Mouse (Mus musculus) MEL (cell line): ENCODE data around the gene Kbtbd8. TPM values are rescaled to one million over a fixed set of nuclear protein-coding genes. Genes with fewer than 3 reads are reported as not detected.

Experiments used
- DNase-seq: peaks from one replicate; pipeline ENCODE4 v3.0.0; 2011; ENCODE audit warnings: low read depth, low spot score
- H3K27ac ChIP-seq: 2 replicates; pipeline ENCODE4 v1.5.1; 2012; ENCODE audit warnings: low read depth, mild to moderate bottlenecking, control low read depth, low read length, moderate library complexity; ENCODE audit not compliant: control insufficient read depth
- H3K27me3 ChIP-seq, 2 experiments: fragments of 150-350 bp in 1 of 2; sonication (generic) in 1 of 2; 2 replicates each; pipeline ENCODE4 v1.6.1; 2012; ENCODE audit warnings: low read length in 2 of 2, mild to moderate bottlenecking in 2 of 2, improper control_type of control experiment in 1 of 2, moderate library complexity in 1 of 2; ENCODE audit not compliant: insufficient read depth in 2 of 2, control insufficient read depth in 1 of 2
- H3K36me3 ChIP-seq, 2 experiments: 2 replicates each; pipeline ENCODE4 v1.6.1; 2012 to 2014; ENCODE audit warnings: low read length in 2 of 2, improper control_type of control experiment in 1 of 2, inconsistent platforms in 1 of 2, mild to moderate bottlenecking in 1 of 2; ENCODE audit not compliant: insufficient read depth in 2 of 2, control insufficient read depth in 1 of 2
- H3K4me1 ChIP-seq, 2 experiments: fragments of 150-350 bp in 1 of 2; sonication (generic) in 1 of 2; 2 replicates each; pipeline ENCODE4 v1.6.1; 2012; ENCODE audit warnings: low read length in 2 of 2, improper control_type of control experiment in 1 of 2, mild to moderate bottlenecking in 1 of 2; ENCODE audit not compliant: insufficient read depth in 2 of 2, control insufficient read depth in 1 of 2
- H3K4me3 ChIP-seq, 2 experiments: fragments of 150-350 bp in 1 of 2; sonication (generic) in 1 of 2; 2 replicates each; pipeline ENCODE4 v1.5.1; 2012; ENCODE audit warnings: low read depth in 2 of 2, low read length in 2 of 2, mild to moderate bottlenecking in 2 of 2, moderate library complexity in 2 of 2, control low read depth in 1 of 2, improper control_type of control experiment in 1 of 2; ENCODE audit not compliant: control insufficient read depth in 1 of 2, insufficient read depth in 1 of 2
- H3K79me2 ChIP-seq: 2 replicates; pipeline ENCODE4 v1.6.1; 2012; ENCODE audit warnings: mild to moderate bottlenecking, low read length, moderate library complexity; ENCODE audit not compliant: control insufficient read depth, poor library complexity, insufficient read depth
- H3K9ac ChIP-seq: 2 replicates; pipeline ENCODE4 v1.6.1; 2012; ENCODE audit warnings: low read depth, mild to moderate bottlenecking, control low read depth, low read length, moderate library complexity; ENCODE audit not compliant: control insufficient read depth, poor library complexity, severe bottlenecking
- H3K9me3 ChIP-seq: fragments of 150-350 bp; sonication (generic); replicated peaks from 2 replicates; pipeline ENCODE4 v1.6.1; 2012; ENCODE audit warnings: mild to moderate bottlenecking, low read length, improper control_type of control experiment, moderate library complexity; ENCODE audit not compliant: insufficient read depth
- BHLHE40 ChIP-seq: IDR thresholded peaks from 2 replicates; pipeline ENCODE4 v1.6.1; 2012; ENCODE audit warnings: low read depth, mild to moderate bottlenecking, inconsistent platforms, low read length, improper control_type of control experiment, borderline replicate concordance
- CHD1 ChIP-seq: IDR thresholded peaks from 2 replicates; pipeline ENCODE4 v1.6.1; 2012; ENCODE audit warnings: low read depth, mild to moderate bottlenecking, inconsistent platforms, low read length, improper control_type of control experiment
- CTCF ChIP-seq, 3 experiments: IDR thresholded peaks in 2 of 3; conservative IDR thresholded peaks in 1 of 3; 2 replicates each; pipeline ENCODE4 v1.5.1; 2011 to 2012; ENCODE audit warnings: low read length in 3 of 3, low read depth in 2 of 3, mild to moderate bottlenecking in 2 of 3, improper control_type of control experiment in 1 of 3, inconsistent platforms in 1 of 3, mixed read lengths in 1 of 3, moderate library complexity in 1 of 3; ENCODE audit not compliant: control insufficient read depth in 1 of 3, insufficient read depth in 1 of 3, poor library complexity in 1 of 3, severe bottlenecking in 1 of 3
- EP300 ChIP-seq, 2 experiments: IDR thresholded peaks; 2 replicates each; pipeline ENCODE4 v1.6.1; 2011; ENCODE audit warnings: improper control_type of control experiment in 2 of 2, low read length in 2 of 2, low read depth in 1 of 2, mild to moderate bottlenecking in 1 of 2
- HCFC1 ChIP-seq: IDR thresholded peaks from 2 replicates; pipeline ENCODE4 v1.6.1; 2012; ENCODE audit warnings: low read depth, mild to moderate bottlenecking, inconsistent platforms, low read length, improper control_type of control experiment, moderate library complexity
- MAX ChIP-seq: IDR thresholded peaks from 2 replicates; pipeline ENCODE4 v1.6.1; 2011; ENCODE audit warnings: low read length, improper control_type of control experiment
- MAZ ChIP-seq: IDR thresholded peaks from 2 replicates; pipeline ENCODE4 v1.6.1; 2012; ENCODE audit warnings: low read depth, mild to moderate bottlenecking, inconsistent platforms, low read length, improper control_type of control experiment
- MEF2A ChIP-seq: IDR thresholded peaks from 2 replicates; pipeline ENCODE4 v1.6.1; 2014; ENCODE audit warnings: low read depth, mild to moderate bottlenecking, inconsistent platforms, low read length, improper control_type of control experiment; ENCODE audit not compliant: poor library complexity, insufficient replicate concordance, severe bottlenecking; ENCODE audit errors: extremely low read depth
- MYC ChIP-seq: IDR thresholded peaks from 2 replicates; pipeline ENCODE4 v1.6.1; 2011; ENCODE audit warnings: low read depth, mild to moderate bottlenecking, low read length, improper control_type of control experiment, moderate library complexity
- NRF1 ChIP-seq: IDR thresholded peaks from 2 replicates; pipeline ENCODE4 v1.6.1; 2014; ENCODE audit warnings: low read depth, mild to moderate bottlenecking, inconsistent platforms, low read length, improper control_type of control experiment, moderate library complexity; ENCODE audit not compliant: poor library complexity, insufficient read depth, severe bottlenecking
- POLR2AphosphoS5 ChIP-seq: IDR thresholded peaks from 2 replicates; pipeline ENCODE4 v1.6.1; 2012; ENCODE audit warnings: low read depth, borderline replicate concordance, mild to moderate bottlenecking, inconsistent platforms, low read length, moderate library complexity, mixed read lengths
- SMC3 ChIP-seq: IDR thresholded peaks from 2 replicates; pipeline ENCODE4 v1.6.1; 2011; ENCODE audit warnings: low read depth, low read length, improper control_type of control experiment
- TBP ChIP-seq: IDR thresholded peaks from 2 replicates; pipeline ENCODE4 v1.8.0; 2011; ENCODE audit warnings: low read depth, low read length, improper control_type of control experiment
- USF1 ChIP-seq: IDR thresholded peaks from 2 replicates; pipeline ENCODE4 v1.6.1; 2014; ENCODE audit warnings: low read depth, mild to moderate bottlenecking, inconsistent platforms, low read length, improper control_type of control experiment, moderate library complexity
- ZC3H11A ChIP-seq: IDR thresholded peaks from 2 replicates; pipeline ENCODE4 v1.6.1; 2012; ENCODE audit warnings: low read depth, mild to moderate bottlenecking, inconsistent platforms, low read length, improper control_type of control experiment
- ZKSCAN1 ChIP-seq: IDR thresholded peaks from 2 replicates; pipeline ENCODE4 v1.6.1; 2012; ENCODE audit warnings: low read depth, mild to moderate bottlenecking, inconsistent platforms, low read length, improper control_type of control experiment, moderate library complexity
- ZNF384 ChIP-seq: IDR thresholded peaks from 2 replicates; pipeline ENCODE4 v1.6.1; 2012; ENCODE audit warnings: low read depth, mild to moderate bottlenecking, inconsistent platforms, low read length, improper control_type of control experiment
- polyA plus RNA-seq, 2 experiments: library from polyadenylated mRNA; stranded (reverse) in 1 of 2; unstranded in 1 of 2; fragments of >175 nt in 1 of 2; fragments of >200 nt in 1 of 2; gene quantifications; 2 replicates each; pipeline versions ENCODE4 v1.2.1 to v1.2.4; 2012; ENCODE audit warnings: low replicate concordance in 2 of 2, low read depth in 1 of 2; ENCODE audit not compliant: insufficient read length in 2 of 2, insufficient read depth in 1 of 2, missing spikeins in 1 of 2
- total RNA-seq: library from RNA; depleted of rRNA; stranded (reverse); fragments of 300-350 nt; gene quantifications from 2 replicates; pipeline ENCODE4 v1.2.3, GENCODE M21; 2012

The Kbtbd8 gene
- total and polyA plus RNA-seq, 3 experiments: 7.0 to 13.5 TPM; not detected in 1

DNA sequence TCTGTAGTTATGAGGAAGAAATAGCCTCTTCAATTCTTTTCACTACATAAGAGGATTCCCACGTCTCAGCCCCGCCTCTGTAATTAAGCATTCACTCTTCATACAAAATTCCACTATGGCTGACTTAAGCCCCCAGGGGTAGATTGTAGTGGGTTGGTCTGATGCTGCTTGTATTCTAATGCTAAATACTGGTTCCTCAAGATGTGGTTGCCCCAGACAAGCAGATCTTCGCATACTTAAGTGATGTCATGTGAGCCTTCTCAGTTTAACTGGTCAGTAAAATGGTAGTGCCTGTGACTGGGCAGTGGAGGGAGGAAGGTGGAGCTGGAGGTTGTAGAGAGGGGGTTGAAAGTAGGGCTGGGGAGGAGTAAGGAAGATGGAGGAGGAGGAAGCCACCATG, 13.3 kb upstream of the Kbtbd8 start:
- TF ChIP-seq ZC3H11A: no peak
- TF ChIP-seq SMC3: no peak
- no peak for TF ChIP-seq BHLHE40
- TF ChIP-seq, all 39 proteins: peak for 0

GRCm38 (mm10) chr6:95108437-95108836, 8.6 kb upstream of the Kbtbd8 start:
- no peaks in the 10 kb centered on the region for H3K9me3 ChIP-seq
- TF ChIP-seq CTCF (IDR thresholded peaks at IDR 0.05 in 2 of 3, conservative IDR thresholded peaks at IDR 0.05 in 1 of 3; ENCODE audit: control insufficient read depth in 1 of 3, insufficient read depth in 1 of 3, low read depth in 2 of 3, low read length in 3 of 3, poor library complexity in 1 of 3, severe bottlenecking in 1 of 3): peak; percentile 3 to 25 (median 13); a peak in 1 of 6 replicates
- TF ChIP-seq MEF2A: no peak
- DNase-seq: no peak
- H3K4me1 ChIP-seq: no peaks in the 10 kb centered on the region
- H3K9ac ChIP-seq: no peak overlapping the region
- H3K27me3 ChIP-seq: peaks cover 5 to 10% of the 10 kb centered on the region in 2 experiments; a peak in 3 of 4 replicates
- no peaks in the 10 kb centered on the region for H3K79me2 ChIP-seq
- no peak overlapping the region for H3K4me3 ChIP-seq
- H3K27ac ChIP-seq: no peak overlapping the region
- no peaks in the 10 kb centered on the region for H3K36me3 ChIP-seq

More for the DNA sequence above, 13.3 kb upstream of the Kbtbd8 start:
- Histone ChIP-seq H3K27me3 (peaks cover 6 to 12% of the 10 kb centered on the region in 2 experiments), H3K9ac (no peak overlapping the region), H3K36me3 (no peaks in the 10 kb centered on the region), H3K9me3 (no peaks in the 10 kb centered on the region), H3K4me3 (no peak overlapping the region), H3K4me1 (peaks cover 0 to under 1% of the 10 kb centered on the region in 2 experiments; a peak in 1 of 4 replicates), H3K79me2 (no peaks in the 10 kb centered on the region), H3K27ac (no peak overlapping the region)
- DNase-seq: no peak

- TF ChIP-seq EP300 (IDR thresholded peaks at IDR 0.05; ENCODE audit: low read depth in 1 of 2, low read length in 2 of 2) (no peak), CTCF (IDR thresholded peaks at IDR 0.05 in 2 of 3, conservative IDR thresholded peaks at IDR 0.05 in 1 of 3; ENCODE audit: control insufficient read depth in 1 of 3, insufficient read depth in 1 of 3, low read depth in 2 of 3, low read length in 3 of 3, poor library complexity in 1 of 3, severe bottlenecking in 1 of 3) (no peak), MAX (no peak), ZKSCAN1 (no peak), MYC (no peak), POLR2AphosphoS5 (no peak), HCFC1 (no peak), MAZ (no peak), BHLHE40 (no peak), NRF1 (no peak), CHD1 (no peak), TBP (no peak), ZC3H11A (no peak), USF1 (no peak), ZNF384 (no peak)
- no peak for DNase-seq
- no peak overlapping the region for H3K4me3 ChIP-seq
- no peaks in the 10 kb centered on the region for H3K9me3 ChIP-seq
- peaks cover 1 to 5% of the 10 kb centered on the region in 2 experiments; a peak in 3 of 4 replicates for H3K27me3 ChIP-seq
- H3K36me3 ChIP-seq: no peaks in the 10 kb centered on the region
- H3K4me1 ChIP-seq: no peaks in the 10 kb centered on the region
- no peak overlapping the region for H3K27ac ChIP-seq
- no peaks in the 10 kb centered on the region for H3K79me2 ChIP-seq
- no peak overlapping the region for H3K9ac ChIP-seq
Observed at GRCm38 (mm10) chr6:95109691-95110450, 7.2 kb upstream of the Kbtbd8 start.
